Mouse (Mus musculus) heart, adult 2 months (tissue): ENCODE data around the gene Vwa3b. TPM values are rescaled to one million over a fixed set of nuclear protein-coding genes. Genes with fewer than 3 reads are reported as not detected.
A peak's percentile ranks its signal among the peaks of the same experiment; 100 is the strongest.

Experiments used
- DNase-seq, 2 experiments: peaks; one replicate each; pipeline ENCODE4 v3.0.0; 2021
- H3K27ac ChIP-seq: fragments of 200-600 bp; 2 replicates; pipeline ENCODE4 v1.8.1; 2022
- H3K27me3 ChIP-seq: fragments of 200-500 bp; 2 replicates; pipeline ENCODE4 v1.6.1; 2012; ENCODE audit warnings: mild to moderate bottlenecking, low read length, inconsistent platforms, mixed read lengths; ENCODE audit not compliant: control insufficient read depth, insufficient read depth
- H3K36me3 ChIP-seq: fragments of 200-500 bp; 2 replicates; pipeline ENCODE4 v1.6.1; 2012; ENCODE audit warnings: low read length, inconsistent platforms; ENCODE audit not compliant: control insufficient read depth, insufficient read depth
- H3K4me1 ChIP-seq: fragments of 200-500 bp; 2 replicates; pipeline ENCODE4 v1.6.1; 2011; ENCODE audit warnings: low read length; ENCODE audit not compliant: control insufficient read depth, insufficient read depth
- H3K4me3 ChIP-seq: fragments of 200-600 bp; 2 replicates; pipeline ENCODE4 v1.8.1; 2022
- H3K79me2 ChIP-seq: fragments of 200-500 bp; replicated peaks from 2 replicates; pipeline ENCODE4 v1.6.1; 2012; ENCODE audit warnings: mild to moderate bottlenecking, inconsistent platforms, low read length, moderate library complexity, mixed read lengths; ENCODE audit not compliant: control insufficient read depth, insufficient read depth
- H3K9ac ChIP-seq: fragments of 200-500 bp; 2 replicates; pipeline ENCODE4 v1.6.1; 2012; ENCODE audit warnings: low read depth, mild to moderate bottlenecking, control low read depth, inconsistent platforms, low read length, mixed read lengths
- CTCF ChIP-seq: fragments of 200-600 bp; IDR thresholded peaks from 2 replicates; pipeline ENCODE4 v1.8.1; 2022; ENCODE audit warnings: antibody characterized with exemption, mild to moderate bottlenecking, moderate library complexity
- EP300 ChIP-seq: fragments of 200-500 bp; IDR thresholded peaks from 2 replicates; pipeline ENCODE4 v1.6.1; 2011; ENCODE audit warnings: low read depth, low read length, control low read depth; ENCODE audit not compliant: insufficient read depth
- POLR2A ChIP-seq: fragments of 200-500 bp; IDR thresholded peaks from 2 replicates; pipeline ENCODE4 v1.6.1; 2011; ENCODE audit warnings: mild to moderate bottlenecking, low read depth, low read length, control low read depth; ENCODE audit not compliant: insufficient read depth
- WGBS: fragments of 180-500 bp; shearing (Covaris S2); methylation state at CpG from one replicate; pipeline ENCODE4 v1.1.7; 2018; 5-methylcytosine and 5-hydroxymethylcytosine counted together
- intact Hi-C: fragments of 180-260 bp; cut with DNase I; formaldehyde crosslinking; loops from one replicate; pipeline ENCODE4 v1.15.1; 2025
- polyA plus RNA-seq: library from polyadenylated mRNA; depleted of rRNA; stranded (reverse); fragments of >200 nt; gene quantifications from 2 replicates; pipeline ENCODE4 v1.2.3, GENCODE M21; 2012
- total RNA-seq, 2 experiments: library from RNA; stranded (reverse); gene quantifications; 2 replicates each; pipeline ENCODE4 v1.2.3; 2021

Vwa3b gene
- total and polyA plus RNA-seq, 3 experiments = 0.13 to 1.0 (median 0.43) TPM

DNA sequence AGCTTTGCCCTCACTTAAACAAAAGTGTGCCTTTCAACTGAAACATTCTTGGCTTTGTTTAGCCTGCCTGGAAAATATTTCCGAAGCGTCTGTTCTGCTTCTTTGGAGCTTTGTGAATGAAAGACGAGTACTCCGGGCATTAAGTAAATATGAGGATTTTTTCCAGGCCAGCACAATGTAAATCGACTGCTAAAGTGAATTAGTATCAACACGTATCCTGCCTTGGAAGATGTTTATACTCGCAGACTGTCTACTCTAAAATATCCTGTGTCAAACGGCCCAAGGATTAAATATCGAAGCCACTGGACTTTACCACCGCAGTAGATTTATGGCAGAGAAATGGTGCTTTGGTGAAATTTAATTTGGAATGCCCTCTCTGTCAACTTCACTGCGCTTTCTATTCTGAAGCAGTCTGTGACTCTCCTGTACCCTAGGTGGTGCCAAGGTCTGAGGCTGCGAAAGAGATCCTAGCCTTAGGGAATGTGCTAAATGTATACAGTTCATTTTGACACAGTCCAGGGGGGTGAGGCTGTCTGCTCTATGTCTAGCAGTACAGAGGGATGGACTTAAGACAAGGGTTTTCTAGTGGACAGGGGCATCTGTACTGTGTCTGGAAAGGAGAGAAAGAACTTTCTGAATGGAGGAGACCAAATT lies 98.4 kb downstream of the Vwa3b start:
- intact Hi-C loops = no loop called here
- Histone ChIP-seq H3K36me3 (no peaks in the 10 kb centered on the region), H3K27ac (no peak overlapping the region), H3K4me1 (no peaks in the 10 kb centered on the region), H3K27me3 (no peaks in the 10 kb centered on the region), H3K79me2 (no peaks in the 10 kb centered on the region), H3K4me3 (no peak overlapping the region), H3K9ac (no peak overlapping the region)
- WGBS = 80% methylated on average over 12 of the region's 12 CpGs
- TF ChIP-seq POLR2A = no peak
- no peak for TF ChIP-seq EP300
- no peak for TF ChIP-seq CTCF
- no peak for DNase-seq

DNA sequence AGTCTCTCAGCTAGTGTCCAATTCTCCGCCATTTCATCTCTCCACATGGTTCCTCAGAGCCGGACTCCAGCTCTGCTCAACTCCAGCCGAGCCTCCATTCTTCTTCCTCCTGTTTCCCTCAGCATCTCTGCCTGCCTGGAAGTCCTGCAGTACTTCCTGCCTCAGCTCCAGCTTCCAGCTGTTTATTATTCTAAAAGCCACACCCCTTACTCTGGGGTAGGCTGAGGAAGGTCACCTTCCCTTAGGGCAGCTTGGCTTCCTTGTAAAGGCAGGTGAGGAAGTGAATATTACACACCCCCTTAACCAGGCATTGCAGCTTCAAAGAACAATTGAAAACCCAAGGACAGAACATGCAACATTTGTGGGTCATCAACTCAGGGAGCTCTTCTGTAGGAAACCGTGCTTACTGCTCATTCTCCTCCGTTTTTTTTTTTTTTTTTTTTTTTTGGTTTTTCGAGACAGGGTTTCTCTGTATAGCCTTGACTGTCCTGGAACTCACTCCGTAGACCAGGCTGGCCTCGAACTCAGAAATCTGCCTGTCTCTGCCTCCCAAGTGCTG lies 103.7 kb downstream of the Vwa3b start:
- Histone ChIP-seq H3K4me3 (no peak overlapping the region), H3K79me2 (no peaks in the 10 kb centered on the region), H3K9ac (no peak overlapping the region), H3K4me1 (no peaks in the 10 kb centered on the region), H3K36me3 (no peaks in the 10 kb centered on the region), H3K27me3 (no peaks in the 10 kb centered on the region), H3K27ac (no peak overlapping the region)
- no peak for DNase-seq
- 61% methylated on average over 8 of the region's 8 CpGs for WGBS
- intact Hi-C loops = no loop called here
- no peak for TF ChIP-seq POLR2A
- TF ChIP-seq EP300 = no peak
- no peak for TF ChIP-seq CTCF

- intact Hi-C loops = no loop called here
- no peak for DNase-seq
- H3K4me1 ChIP-seq = no peaks in the 10 kb centered on the region
- H3K4me3 ChIP-seq = no peak overlapping the region
- no peaks in the 10 kb centered on the region for H3K27me3 ChIP-seq
- no peaks in the 10 kb centered on the region for H3K79me2 ChIP-seq
- H3K27ac ChIP-seq = no peak overlapping the region
- H3K36me3 ChIP-seq = no peaks in the 10 kb centered on the region
- TF ChIP-seq POLR2A (no peak), EP300 (no peak), CTCF (no peak)
- no peak overlapping the region for H3K9ac ChIP-seq
These were observed 104.8 kb downstream of the Vwa3b start for GRCm38 (mm10) chr1:37131146-37131545.

DNA sequence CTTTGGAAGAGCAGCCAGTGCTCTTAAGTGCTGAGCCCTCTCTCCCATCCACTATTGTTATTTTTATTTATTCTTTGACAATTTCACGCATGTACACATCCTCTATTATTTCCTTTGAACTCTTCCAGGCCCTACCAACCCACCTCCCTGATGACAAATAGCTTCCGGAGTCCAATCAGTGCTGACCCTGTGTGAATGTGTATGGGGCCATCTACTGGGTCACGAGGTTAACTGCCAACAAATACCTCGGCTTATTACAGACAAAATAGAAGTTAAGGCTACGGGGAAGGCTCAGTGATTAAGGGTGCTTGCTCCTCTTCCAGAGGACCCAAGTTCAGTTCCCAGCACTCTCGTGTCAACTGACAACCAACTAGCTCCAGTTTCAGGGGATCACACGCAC lies 106.0 kb downstream of the Vwa3b start:
- no peak for DNase-seq
- 48% methylated on average over 7 of the region's 7 CpGs for WGBS
- Histone ChIP-seq H3K36me3 (no peaks in the 10 kb centered on the region), H3K27ac (no peak overlapping the region), H3K4me1 (no peaks in the 10 kb centered on the region), H3K27me3 (no peaks in the 10 kb centered on the region), H3K4me3 (no peak overlapping the region), H3K9ac (no peak overlapping the region), H3K79me2 (no peaks in the 10 kb centered on the region)
- peak; percentile 52 for TF ChIP-seq CTCF
- TF ChIP-seq POLR2A = no peak
- no peak for TF ChIP-seq EP300
- intact Hi-C loops = no loop called here

DNA sequence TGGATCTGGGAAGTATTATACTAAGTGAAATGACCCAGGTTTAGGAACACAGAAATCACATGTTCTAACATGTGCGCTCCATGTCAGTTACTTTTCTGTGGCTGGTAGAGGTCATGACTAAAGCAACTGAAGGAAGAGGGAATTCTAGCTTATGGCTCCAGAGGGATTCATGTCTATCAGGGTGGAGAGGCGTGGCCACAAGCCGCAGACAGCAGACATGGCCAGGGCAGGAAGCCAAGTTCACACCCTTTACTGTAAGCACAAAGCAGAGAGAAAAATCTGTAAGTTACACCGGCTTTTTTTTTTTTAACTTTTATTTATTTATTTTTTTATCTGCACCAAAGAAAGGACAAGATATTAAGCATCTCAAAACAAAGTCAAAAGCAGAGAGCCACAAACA lies 119.6 kb downstream of the Vwa3b start:
- Histone ChIP-seq H3K36me3 (no peaks in the 10 kb centered on the region), H3K9ac (no peak overlapping the region), H3K79me2 (no peaks in the 10 kb centered on the region), H3K27ac (no peak overlapping the region), H3K27me3 (no peaks in the 10 kb centered on the region), H3K4me1 (no peaks in the 10 kb centered on the region), H3K4me3 (no peak overlapping the region)
- intact Hi-C loops = no loop called here
- no peak for DNase-seq
- WGBS = 27% methylated on average over 4 of the region's 4 CpGs
- no peak for TF ChIP-seq EP300
- TF ChIP-seq POLR2A = no peak
- no peak for TF ChIP-seq CTCF

GRCm38 (mm10) chr1:37149866-37150265 lies 123.5 kb downstream of the Vwa3b start:
- TF ChIP-seq CTCF (no peak), EP300 (no peak), POLR2A (no peak)
- H3K79me2 ChIP-seq = no peaks in the 10 kb centered on the region
- no peaks in the 10 kb centered on the region for H3K4me1 ChIP-seq
- H3K4me3 ChIP-seq = no peak overlapping the region
- intact Hi-C loops = no loop called here
- DNase-seq = no peak
- no peaks in the 10 kb centered on the region for H3K27me3 ChIP-seq
- H3K27ac ChIP-seq = no peak overlapping the region
- H3K36me3 ChIP-seq = no peaks in the 10 kb centered on the region
- WGBS = 83% methylated on average over 7 of the region's 7 CpGs
- no peak overlapping the region for H3K9ac ChIP-seq
